Comparison of ENCODE assay signal across 7 mouse cellular contexts in genomic region chr17:5331387-5331786, GRCm38 (mm10).
DNase-seq lines count a peak whose midpoint lies in the region; ATAC-seq and TF ChIP-seq lines count a peak whose summit lies in the region.

No protein-coding gene starts in this region.

- H3K27me3 ChIP-seq in kidney, postnatal 0 days (ENCODE audit: insufficient read depth, low read length), result no peaks in the 10 kb centered on the region
- no peaks in the 10 kb centered on the region for H3K27me3 ChIP-seq in kidney, embryonic 16.5 days (ENCODE audit: insufficient read depth, low read length)

- no peak overlapping the region for H3K27ac ChIP-seq in kidney, postnatal 0 days
- H3K27ac ChIP-seq in kidney, embryonic 16.5 days (ENCODE audit: low read length), result no peak overlapping the region

- peaks cover 51% of the 10 kb centered on the region for H3K36me3 ChIP-seq in kidney, postnatal 0 days (ENCODE audit: insufficient read depth, low read length)
- H3K36me3 ChIP-seq in kidney, embryonic 16.5 days (ENCODE audit: insufficient read depth, low read length), result peaks cover 66% of the 10 kb centered on the region

- no peak overlapping the region for H3K4me2 ChIP-seq in kidney, postnatal 0 days (ENCODE audit: low read length)
- no peak overlapping the region for H3K4me2 ChIP-seq in kidney, embryonic 16.5 days (replicated peaks; ENCODE audit: low read depth, low read length)

- peak; percentile 65 for TF ChIP-seq CTCF in kidney, postnatal 0 days (IDR thresholded peaks at IDR 0.05; ENCODE audit: low read depth)

- H3K9me3 ChIP-seq in kidney, postnatal 0 days (replicated peaks; ENCODE audit: low read length), result no peaks in the 10 kb centered on the region
- H3K9me3 ChIP-seq in kidney, embryonic 16.5 days (ENCODE audit: low read length), result no peaks in the 10 kb centered on the region

- peak; percentile 54 for DNase-seq in kidney, postnatal 0 days (ENCODE audit: low spot score)
- DNase-seq in thymus, postnatal 0 days (ENCODE audit: low spot score), result peak; percentile 37
- DNase-seq in thymus, postnatal 36 days, result no peak
- peak; percentile 7 for DNase-seq in adipocyte (ENCODE audit: low spot score)
- DNase-seq in thymus, postnatal 4 days, result peak; percentile 44

- no peak overlapping the region for H3K9ac ChIP-seq in kidney, postnatal 0 days (ENCODE audit: low read depth, low read length)
- H3K9ac ChIP-seq in kidney, embryonic 16.5 days (replicated peaks; ENCODE audit: low read length), result no peak overlapping the region

- ATAC-seq in kidney, postnatal 0 days (replicated peaks; ENCODE audit: low FRiP score, low read depth), result no peak
- ATAC-seq in kidney, embryonic 16.5 days (ENCODE audit: low FRiP score, low TSS enrichment), result no peak
- ATAC-seq in monocyte, adult 5-6 weeks (replicated peaks; ENCODE audit: insufficient number of reproducible peaks, low FRiP score, low TSS enrichment, poor library complexity, severe bottlenecking), result no peak

- H3K4me1 ChIP-seq in kidney, postnatal 0 days (replicated peaks; ENCODE audit: insufficient read depth, low read length), result no peaks in the 10 kb centered on the region
- H3K4me1 ChIP-seq in kidney, embryonic 16.5 days (ENCODE audit: insufficient read depth, low read length), result no peaks in the 10 kb centered on the region

- WGBS in kidney, postnatal 0 days, result 59% methylated on average over 1 of the region's 1 CpGs
- WGBS in kidney, embryonic 16.5 days, result 70% methylated on average over 1 of the region's 1 CpGs

- no peak overlapping the region for H3K4me3 ChIP-seq in kidney, postnatal 0 days (replicated peaks; ENCODE audit: low read depth, low read length)
- no peak overlapping the region for H3K4me3 ChIP-seq in kidney, embryonic 16.5 days (ENCODE audit: low read length)

Comparison
In these comparisons a context has a peak if more than half of its experiments do, and no peak if none do; other contexts are left out.
1. DNase-seq: peak in kidney, postnatal 0 days (single experiment), thymus, postnatal 0 days (single experiment), adipocyte (single experiment) and thymus, postnatal 4 days (single experiment); none in thymus, postnatal 36 days (0 of 2).